Mouse (Mus musculus): ENCODE results near the gene Patz1. TPM values are rescaled to one million over a fixed set of nuclear protein-coding genes. Genes with fewer than 3 reads are reported as not detected.

Patz1 gene
- polyA plus RNA-seq, 1 experiment from 2014 or later: 41.2 TPM

GRCm38 (mm10) chr11:3289803-3290639 is 1.3 kb downstream of the Patz1 start:
- Histone ChIP-seq H3K27me3 (ENCODE audit: control insufficient read depth, insufficient read depth, low read depth, low read length) (no peaks in the 10 kb centered on the region), H3K4me1 (replicated peaks; ENCODE audit: control insufficient read depth, insufficient read depth, low read length) (peaks cover 33% of the 10 kb centered on the region), H3K36me3 (ENCODE audit: control insufficient read depth, insufficient read depth, low read length) (peaks cover 9% of the 10 kb centered on the region; the same call in 1 of the 2 replicates), H3K27ac (ENCODE audit: low read length) (peak overlapping the region; percentile 100), H3K9ac (ENCODE audit: low read length) (peak overlapping the region; percentile 99), H3K9me3 (ENCODE audit: control insufficient read depth, low read length) (no peaks in the 10 kb centered on the region), H3K4me3 (ENCODE audit: low read length) (peak overlapping the region; percentile 68), H3K4me2 (ENCODE audit: low read depth, low read length) (peak overlapping the region; percentile 93)
- WGBS: under 1% methylated on average over 71 of the region's 92 CpGs
- ATAC-seq (ENCODE audit: low read depth): peak; percentile 66

DNA sequence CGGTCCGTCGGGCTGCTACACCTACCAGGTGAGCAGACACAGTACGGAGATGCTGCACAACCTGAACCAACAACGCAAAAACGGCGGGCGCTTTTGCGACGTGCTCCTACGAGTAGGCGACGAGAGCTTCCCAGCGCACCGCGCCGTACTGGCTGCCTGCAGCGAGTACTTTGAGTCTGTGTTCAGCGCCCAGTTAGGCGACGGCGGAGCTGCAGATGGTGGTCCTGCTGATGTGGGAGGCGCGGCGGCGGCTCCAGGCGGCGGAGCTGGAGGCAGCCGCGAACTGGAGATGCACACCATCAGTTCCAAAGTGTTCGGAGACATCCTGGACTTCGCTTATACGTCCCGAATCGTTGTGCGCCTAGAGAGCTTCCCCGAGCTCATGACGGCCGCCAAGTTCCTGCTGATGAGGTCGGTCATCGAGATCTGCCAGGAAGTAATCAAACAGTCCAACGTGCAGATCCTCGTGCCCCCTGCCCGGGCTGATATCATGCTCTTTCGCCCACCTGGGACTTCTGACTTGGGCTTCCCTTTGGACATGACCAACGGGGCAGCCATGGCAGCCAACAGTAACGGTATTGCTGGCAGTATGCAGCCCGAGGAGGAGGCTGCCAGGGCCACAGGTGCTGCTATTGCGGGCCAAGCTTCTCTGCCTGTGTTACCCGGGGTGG is 2.1 kb downstream of the Patz1 start:
- Histone ChIP-seq H3K4me3 (ENCODE audit: low read length) (peak overlapping the region; percentile 68), H3K27me3 (ENCODE audit: control insufficient read depth, insufficient read depth, low read depth, low read length) (no peaks in the 10 kb centered on the region), H3K4me1 (replicated peaks; ENCODE audit: control insufficient read depth, insufficient read depth, low read length) (peaks cover 37% of the 10 kb centered on the region), H3K36me3 (ENCODE audit: control insufficient read depth, insufficient read depth, low read length) (peaks cover 12% of the 10 kb centered on the region; the same call in 1 of the 2 replicates), H3K9ac (ENCODE audit: low read length) (peak overlapping the region; percentile 99), H3K9me3 (ENCODE audit: control insufficient read depth, low read length) (no peaks in the 10 kb centered on the region), H3K27ac (ENCODE audit: low read length) (peak overlapping the region; percentile 100), H3K4me2 (ENCODE audit: low read depth, low read length) (peak overlapping the region; percentile 93)
- ATAC-seq (ENCODE audit: low read depth): no peak
- WGBS: under 1% methylated on average over 50 of the region's 50 CpGs

GRCm38 (mm10) chr11:3291311-3292061 is 2.8 kb downstream of the Patz1 start:
- Histone ChIP-seq H3K9ac (ENCODE audit: low read length) (peak overlapping the region; percentile 99), H3K27ac (ENCODE audit: low read length) (peak overlapping the region; percentile 100), H3K4me2 (ENCODE audit: low read depth, low read length) (peak overlapping the region; percentile 93), H3K4me3 (ENCODE audit: low read length) (peak overlapping the region; percentile 68), H3K27me3 (ENCODE audit: control insufficient read depth, insufficient read depth, low read depth, low read length) (no peaks in the 10 kb centered on the region), H3K4me1 (replicated peaks; ENCODE audit: control insufficient read depth, insufficient read depth, low read length) (peaks cover 39% of the 10 kb centered on the region), H3K36me3 (ENCODE audit: control insufficient read depth, insufficient read depth, low read length) (peaks cover 13% of the 10 kb centered on the region; the same call in 1 of the 2 replicates), H3K9me3 (ENCODE audit: control insufficient read depth, low read length) (no peaks in the 10 kb centered on the region)
- 2% methylated on average over 26 of the region's 26 CpGs for WGBS
- no peak for ATAC-seq (ENCODE audit: low read depth)

DNA sequence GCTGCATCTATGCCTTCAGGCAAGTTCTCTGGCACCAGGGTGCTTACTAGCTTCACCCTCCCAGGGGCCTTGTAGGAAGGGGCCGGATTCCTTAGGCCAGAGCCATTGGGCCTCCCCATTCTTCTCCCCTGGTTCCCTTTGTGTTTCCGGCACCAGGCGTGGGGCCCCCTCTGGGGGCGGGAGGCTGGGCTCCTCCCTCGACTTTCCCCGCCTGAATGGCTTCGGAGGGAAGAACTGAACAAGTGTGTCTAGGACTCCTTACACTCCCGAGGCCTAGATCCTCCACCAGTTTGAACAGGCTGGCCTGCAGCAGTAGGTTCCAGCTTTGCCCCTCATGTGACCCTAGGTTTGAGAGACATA is 3.4 kb downstream of the Patz1 start:
- Histone ChIP-seq H3K27ac (ENCODE audit: low read length) (peak overlapping the region; percentile 100), H3K9ac (ENCODE audit: low read length) (peak overlapping the region; percentile 99), H3K9me3 (ENCODE audit: control insufficient read depth, low read length) (no peaks in the 10 kb centered on the region), H3K4me2 (ENCODE audit: low read depth, low read length) (peak overlapping the region; percentile 93), H3K36me3 (ENCODE audit: control insufficient read depth, insufficient read depth, low read length) (peaks cover 17% of the 10 kb centered on the region), H3K4me3 (ENCODE audit: low read length) (peak overlapping the region; percentile 68), H3K4me1 (replicated peaks; ENCODE audit: control insufficient read depth, insufficient read depth, low read length) (peaks cover 39% of the 10 kb centered on the region), H3K27me3 (ENCODE audit: control insufficient read depth, insufficient read depth, low read depth, low read length) (no peaks in the 10 kb centered on the region)
- peak; percentile 18 for ATAC-seq (ENCODE audit: low read depth)
- WGBS: 0% methylated on average over 8 of the region's 8 CpGs

GRCm38 (mm10) chr11:3292711-3293249 is 4.1 kb downstream of the Patz1 start:
- Histone ChIP-seq H3K9ac (ENCODE audit: low read length) (peak overlapping the region; percentile 99), H3K4me3 (ENCODE audit: low read length) (peak overlapping the region; percentile 68), H3K27ac (ENCODE audit: low read length) (peak overlapping the region; percentile 100), H3K4me2 (ENCODE audit: low read depth, low read length) (peak overlapping the region; percentile 93), H3K4me1 (replicated peaks; ENCODE audit: control insufficient read depth, insufficient read depth, low read length) (peaks cover 39% of the 10 kb centered on the region), H3K27me3 (ENCODE audit: control insufficient read depth, insufficient read depth, low read depth, low read length) (no peaks in the 10 kb centered on the region), H3K9me3 (ENCODE audit: control insufficient read depth, low read length) (no peaks in the 10 kb centered on the region), H3K36me3 (ENCODE audit: control insufficient read depth, insufficient read depth, low read length) (peaks cover 20% of the 10 kb centered on the region)
- peak; percentile 24 for ATAC-seq (ENCODE audit: low read depth)
- 2% methylated on average over 8 of the region's 8 CpGs for WGBS

- WGBS: 36% methylated on average over 4 of the region's 4 CpGs
- Histone ChIP-seq H3K4me3 (ENCODE audit: low read length) (peak overlapping the region; percentile 68), H3K27me3 (ENCODE audit: control insufficient read depth, insufficient read depth, low read depth, low read length) (no peaks in the 10 kb centered on the region), H3K27ac (ENCODE audit: low read length) (peak overlapping the region; percentile 100), H3K4me1 (replicated peaks; ENCODE audit: control insufficient read depth, insufficient read depth, low read length) (peaks cover 34% of the 10 kb centered on the region), H3K9me3 (ENCODE audit: control insufficient read depth, low read length) (no peaks in the 10 kb centered on the region), H3K36me3 (ENCODE audit: control insufficient read depth, insufficient read depth, low read length) (peaks cover 23% of the 10 kb centered on the region), H3K4me2 (ENCODE audit: low read depth, low read length) (peak overlapping the region; percentile 93), H3K9ac (ENCODE audit: low read length) (peak overlapping the region; percentile 99)
- no peak for ATAC-seq (ENCODE audit: low read depth)
These were observed 4.7 kb downstream of the Patz1 start for GRCm38 (mm10) chr11:3293361-3293760.

GRCm38 (mm10) chr11:3294641-3295040 is 6.0 kb downstream of the Patz1 start:
- H3K4me1 ChIP-seq (replicated peaks; ENCODE audit: control insufficient read depth, insufficient read depth, low read length): peaks cover 33% of the 10 kb centered on the region
- peaks cover 36% of the 10 kb centered on the region for H3K36me3 ChIP-seq (ENCODE audit: control insufficient read depth, insufficient read depth, low read length)
- no peak overlapping the region for H3K4me2 ChIP-seq (ENCODE audit: low read depth, low read length)

DNA sequence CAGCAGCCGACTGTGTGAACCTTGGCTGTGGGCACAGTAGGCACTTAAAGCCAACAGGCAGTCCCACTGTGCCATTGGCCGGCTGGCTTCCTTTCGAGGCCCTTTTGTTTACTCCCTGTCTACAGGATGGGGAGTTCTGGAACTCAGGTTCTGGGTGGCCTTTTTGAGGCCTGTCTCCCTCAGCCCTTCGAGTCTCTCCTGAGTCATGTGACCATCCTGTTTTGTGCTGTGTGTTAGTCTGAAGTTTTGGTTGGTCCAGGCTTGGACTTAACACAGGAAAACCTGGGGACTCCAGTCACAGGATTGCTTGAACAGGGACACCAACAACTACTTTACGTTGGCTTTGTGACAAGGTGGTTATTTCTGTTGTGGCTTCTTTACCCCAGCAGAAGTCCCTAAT is 7.4 kb downstream of the Patz1 start:
- Histone ChIP-seq H3K4me2 (ENCODE audit: low read depth, low read length) (no peak overlapping the region), H3K4me3 (ENCODE audit: low read length) (no peak overlapping the region), H3K27ac (ENCODE audit: low read length) (no peak overlapping the region), H3K9ac (ENCODE audit: low read length) (no peak overlapping the region), H3K27me3 (ENCODE audit: control insufficient read depth, insufficient read depth, low read depth, low read length) (no peaks in the 10 kb centered on the region), H3K9me3 (ENCODE audit: control insufficient read depth, low read length) (no peaks in the 10 kb centered on the region), H3K36me3 (ENCODE audit: control insufficient read depth, insufficient read depth, low read length) (peaks cover 48% of the 10 kb centered on the region), H3K4me1 (replicated peaks; ENCODE audit: control insufficient read depth, insufficient read depth, low read length) (peaks cover 33% of the 10 kb centered on the region)
- WGBS: 57% methylated on average over 5 of the region's 5 CpGs
- no peak for ATAC-seq (ENCODE audit: low read depth)

More at GRCm38 (mm10) chr11:3294641-3295040, 6.0 kb downstream of the Patz1 start:
- Histone ChIP-seq H3K4me3 (ENCODE audit: low read length) (no peak overlapping the region), H3K9ac (ENCODE audit: low read length) (no peak overlapping the region), H3K27ac (ENCODE audit: low read length) (no peak overlapping the region), H3K9me3 (ENCODE audit: control insufficient read depth, low read length) (no peaks in the 10 kb centered on the region), H3K27me3 (ENCODE audit: control insufficient read depth, insufficient read depth, low read depth, low read length) (no peaks in the 10 kb centered on the region)
- WGBS: 72% methylated on average over 2 of the region's 2 CpGs
- no peak for ATAC-seq (ENCODE audit: low read depth)
